Mouse (Mus musculus): ENCODE results near the gene Mpped2. TPM values are rescaled to one million over a fixed set of nuclear protein-coding genes. Genes with fewer than 3 reads are reported as not detected.
A peak's percentile ranks its signal among the peaks of the same experiment; 100 is the strongest.

Gene Mpped2
- polyA plus RNA-seq, 1 experiment from 2014 or later = 33.9 TPM

DNA sequence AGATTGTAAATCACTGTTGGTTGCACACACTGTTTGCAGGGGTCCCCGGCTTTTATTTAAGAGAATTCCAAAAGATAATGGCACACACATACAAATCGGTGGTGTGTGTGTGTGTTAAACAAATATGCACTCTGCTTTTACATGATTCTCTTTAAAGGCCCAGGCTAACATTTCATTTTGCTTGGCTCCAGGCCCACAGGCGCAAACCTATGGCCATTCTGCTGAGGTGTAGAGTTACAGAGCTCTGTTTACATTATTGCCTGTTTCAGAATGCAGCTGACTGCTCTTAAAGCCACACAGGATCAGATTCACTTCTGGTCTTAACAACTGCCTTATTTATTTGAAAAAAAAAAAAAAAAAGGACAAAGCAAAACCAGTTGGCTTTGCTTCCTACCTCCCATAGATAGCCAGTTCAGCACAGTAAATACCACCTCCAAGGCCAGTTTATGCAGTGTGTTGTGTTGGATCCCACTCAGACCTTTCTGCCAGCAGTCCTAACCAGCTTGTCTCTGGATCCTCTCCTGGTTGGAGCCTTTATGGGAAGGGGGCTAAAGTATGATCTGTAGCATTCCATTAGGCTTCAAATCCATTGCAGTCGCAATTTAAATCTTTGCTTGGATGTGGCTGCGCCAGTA, 96.7 kb downstream of the Mpped2 start:
- Histone ChIP-seq H3K9ac (ENCODE audit: low read length) (no peak overlapping the region), H3K4me1 (ENCODE audit: control insufficient read depth, insufficient read depth, low read length) (peaks cover 15% of the 10 kb centered on the region), H3K4me3 (ENCODE audit: low read length) (no peak overlapping the region), H3K36me3 (ENCODE audit: control insufficient read depth, insufficient read depth) (no peaks in the 10 kb centered on the region), H3K27ac (ENCODE audit: low read length) (0 out of 2 replicates have a peak overlapping the region, but pooled peaks have one; percentile 44), H3K9me3 (replicated peaks; ENCODE audit: control insufficient read depth, low read length) (no peaks in the 10 kb centered on the region), H3K4me2 (ENCODE audit: low read depth, low read length) (no peak overlapping the region), H3K27me3 (ENCODE audit: control insufficient read depth, insufficient read depth, low read length) (no peaks in the 10 kb centered on the region)
- WGBS = 60% methylated on average over 5 of the region's 5 CpGs
- ATAC-seq (replicated peaks; ENCODE audit: extremely low read depth, insufficient read depth, low FRiP score) = no peak

DNA sequence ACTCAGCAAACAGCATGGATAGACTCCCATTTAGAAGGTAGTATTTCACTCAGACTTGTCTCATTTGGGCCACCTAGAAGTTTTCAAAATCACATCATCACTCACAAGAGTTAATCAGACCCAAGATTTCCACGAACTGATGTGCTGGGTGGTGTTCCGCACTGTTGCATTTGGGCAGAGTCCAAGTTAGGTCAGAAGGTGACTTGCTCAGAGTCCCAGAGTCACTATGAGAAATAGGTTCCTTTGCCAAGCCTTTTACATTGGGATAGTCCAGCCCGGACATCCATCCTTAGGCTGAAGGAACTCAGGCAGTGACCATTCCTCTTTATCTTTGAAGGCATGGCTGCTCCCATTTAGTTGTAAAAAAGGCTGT, 97.2 kb downstream of the Mpped2 start:
- WGBS = 45% methylated on average over 3 of the region's 3 CpGs
- Histone ChIP-seq H3K36me3 (ENCODE audit: control insufficient read depth, insufficient read depth) (no peaks in the 10 kb centered on the region), H3K9me3 (replicated peaks; ENCODE audit: control insufficient read depth, low read length) (no peaks in the 10 kb centered on the region), H3K27me3 (ENCODE audit: control insufficient read depth, insufficient read depth, low read length) (no peaks in the 10 kb centered on the region), H3K4me3 (ENCODE audit: low read length) (no peak overlapping the region), H3K9ac (ENCODE audit: low read length) (no peak overlapping the region), H3K4me2 (ENCODE audit: low read depth, low read length) (no peak overlapping the region), H3K4me1 (ENCODE audit: control insufficient read depth, insufficient read depth, low read length) (peaks cover 15% of the 10 kb centered on the region), H3K27ac (ENCODE audit: low read length) (no peak overlapping the region)
- no peak for ATAC-seq (replicated peaks; ENCODE audit: extremely low read depth, insufficient read depth, low FRiP score)

DNA sequence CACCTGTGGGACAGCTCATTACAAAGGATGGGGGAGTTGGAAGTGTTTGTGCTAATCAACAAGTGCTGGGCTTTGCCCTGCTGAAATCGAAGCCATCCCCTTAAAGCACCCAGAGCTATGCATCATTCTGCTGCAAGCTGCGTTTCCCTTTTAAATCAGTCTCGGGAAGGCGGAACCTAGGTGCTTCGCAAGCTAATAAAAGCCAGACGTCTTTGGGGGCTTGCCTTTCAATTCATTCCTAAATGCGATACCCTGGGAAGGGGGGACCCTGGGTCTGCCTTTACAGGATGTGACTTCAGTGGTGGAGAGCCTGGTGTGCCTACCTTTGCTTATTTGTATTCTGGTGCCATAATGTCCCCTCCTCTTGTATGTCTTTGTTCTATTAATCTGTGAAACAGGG, 103.2 kb downstream of the Mpped2 start:
- no peaks in the 10 kb centered on the region for H3K27me3 ChIP-seq (ENCODE audit: control insufficient read depth, insufficient read depth, low read length)
- no peak overlapping the region for H3K4me2 ChIP-seq (ENCODE audit: low read depth, low read length)
- no peaks in the 10 kb centered on the region for H3K36me3 ChIP-seq (ENCODE audit: control insufficient read depth, insufficient read depth)
- peaks cover 14% of the 10 kb centered on the region for H3K4me1 ChIP-seq (ENCODE audit: control insufficient read depth, insufficient read depth, low read length)
- no peak overlapping the region for H3K27ac ChIP-seq (ENCODE audit: low read length)
- H3K4me3 ChIP-seq (ENCODE audit: low read length) = no peak overlapping the region
- ATAC-seq (replicated peaks; ENCODE audit: extremely low read depth, insufficient read depth, low FRiP score) = no peak
- no peak overlapping the region for H3K9ac ChIP-seq (ENCODE audit: low read length)
- no peaks in the 10 kb centered on the region for H3K9me3 ChIP-seq (replicated peaks; ENCODE audit: control insufficient read depth, low read length)
- WGBS = 32% methylated on average over 7 of the region's 7 CpGs

DNA sequence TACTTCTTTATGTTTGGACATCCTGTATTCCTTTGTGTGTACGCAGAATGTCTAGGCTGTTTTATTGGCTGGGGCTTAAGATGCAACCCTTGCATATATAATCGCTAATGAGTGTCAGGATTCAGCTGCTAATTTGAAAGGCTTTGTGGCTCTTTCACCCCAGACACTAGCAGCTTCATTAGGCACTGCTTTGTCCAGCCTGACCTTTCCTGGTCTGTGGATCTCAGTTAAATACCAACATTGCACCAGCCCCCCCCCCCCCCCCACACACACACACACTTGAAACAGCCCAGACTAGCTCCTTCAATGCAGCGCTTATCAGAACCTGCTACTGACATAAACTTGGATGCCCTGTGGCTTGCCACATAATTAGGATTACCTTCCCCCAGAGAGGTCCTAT, 104.8 kb downstream of the Mpped2 start:
- peak; percentile 60 for ATAC-seq (replicated peaks; ENCODE audit: extremely low read depth, insufficient read depth, low FRiP score)
- WGBS = 50% methylated on average over 3 of the region's 3 CpGs
- H3K27ac ChIP-seq (ENCODE audit: low read length) = no peak overlapping the region; the same call in 1 of the 2 replicates

DNA sequence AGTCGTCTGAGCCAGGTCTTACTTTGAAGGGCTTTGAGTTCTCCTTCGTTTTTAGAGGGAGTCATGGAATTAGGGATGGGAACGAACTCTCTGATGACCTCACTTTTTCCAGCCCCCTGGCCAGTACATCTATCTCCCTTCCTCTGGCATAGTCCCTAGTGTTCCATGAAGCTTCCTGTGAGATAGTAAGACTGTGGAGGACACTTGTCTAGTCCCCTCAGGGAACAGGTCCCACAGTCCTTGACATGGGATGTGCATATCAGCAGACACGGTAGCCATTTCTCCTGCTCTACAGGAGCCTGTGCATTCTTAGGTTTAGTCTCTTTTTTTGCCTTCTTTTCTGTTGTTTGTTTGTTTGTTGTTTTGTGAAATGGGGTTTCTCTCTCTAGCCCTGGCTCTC, 105.8 kb downstream of the Mpped2 start:
- WGBS = 30% methylated on average over 4 of the region's 4 CpGs
- peaks cover 14% of the 10 kb centered on the region for H3K4me1 ChIP-seq (ENCODE audit: control insufficient read depth, insufficient read depth, low read length)
- no peaks in the 10 kb centered on the region for H3K27me3 ChIP-seq (ENCODE audit: control insufficient read depth, insufficient read depth, low read length)
- H3K4me2 ChIP-seq (ENCODE audit: low read depth, low read length) = no peak overlapping the region
- H3K4me3 ChIP-seq (ENCODE audit: low read length) = no peak overlapping the region
- H3K36me3 ChIP-seq (ENCODE audit: control insufficient read depth, insufficient read depth) = no peaks in the 10 kb centered on the region
- no peak overlapping the region for H3K27ac ChIP-seq (ENCODE audit: low read length)
- no peak; the same call in 1 of the 2 replicates for ATAC-seq (replicated peaks; ENCODE audit: extremely low read depth, insufficient read depth, low FRiP score)
- no peaks in the 10 kb centered on the region for H3K9me3 ChIP-seq (replicated peaks; ENCODE audit: control insufficient read depth, low read length)
- no peak overlapping the region for H3K9ac ChIP-seq (ENCODE audit: low read length)

More for the DNA sequence above, 104.8 kb downstream of the Mpped2 start:
- no peak overlapping the region for H3K4me3 ChIP-seq (ENCODE audit: low read length)
- H3K9ac ChIP-seq (ENCODE audit: low read length) = no peak overlapping the region
- peak overlapping the region; percentile 15; the same call in 1 of the 2 replicates for H3K4me2 ChIP-seq (ENCODE audit: low read depth, low read length)
- peaks cover 14% of the 10 kb centered on the region for H3K4me1 ChIP-seq (ENCODE audit: control insufficient read depth, insufficient read depth, low read length)
- H3K9me3 ChIP-seq (replicated peaks; ENCODE audit: control insufficient read depth, low read length) = no peaks in the 10 kb centered on the region
- H3K36me3 ChIP-seq (ENCODE audit: control insufficient read depth, insufficient read depth) = no peaks in the 10 kb centered on the region
- no peaks in the 10 kb centered on the region for H3K27me3 ChIP-seq (ENCODE audit: control insufficient read depth, insufficient read depth, low read length)

DNA sequence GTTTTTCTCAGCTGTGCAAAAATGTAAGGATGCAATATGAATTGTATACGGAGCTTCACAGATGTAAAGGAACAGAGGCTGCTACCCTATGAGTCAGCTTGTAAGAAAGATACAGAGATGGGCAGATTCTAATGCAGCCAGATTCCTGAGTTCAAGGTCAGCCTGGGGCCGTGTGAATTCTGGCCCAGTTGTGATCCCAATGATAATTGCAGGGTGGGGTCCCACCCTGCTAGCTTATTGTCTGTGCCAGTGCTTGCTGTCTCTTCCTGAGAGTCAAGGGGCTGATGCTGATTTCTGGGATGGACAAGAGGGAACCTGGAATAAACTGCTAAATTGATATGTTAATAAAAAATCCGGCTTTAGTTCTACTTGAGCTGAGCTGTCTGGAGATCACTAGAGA, 122.8 kb downstream of the Mpped2 start:
- ATAC-seq (replicated peaks; ENCODE audit: extremely low read depth, insufficient read depth, low FRiP score) = no peak
- Histone ChIP-seq H3K27me3 (ENCODE audit: control insufficient read depth, insufficient read depth, low read length) (no peaks in the 10 kb centered on the region), H3K4me2 (ENCODE audit: low read depth, low read length) (no peak overlapping the region), H3K27ac (ENCODE audit: low read length) (no peak overlapping the region), H3K4me1 (ENCODE audit: control insufficient read depth, insufficient read depth, low read length) (no peaks in the 10 kb centered on the region), H3K9me3 (replicated peaks; ENCODE audit: control insufficient read depth, low read length) (peaks cover 7% of the 10 kb centered on the region), H3K9ac (ENCODE audit: low read length) (no peak overlapping the region), H3K4me3 (ENCODE audit: low read length) (no peak overlapping the region), H3K36me3 (ENCODE audit: control insufficient read depth, insufficient read depth) (0 out of 2 replicates have a peak, but pooled peaks cover 2% of the 10 kb centered on the region)
- 80% methylated on average over 3 of the region's 3 CpGs for WGBS

DNA sequence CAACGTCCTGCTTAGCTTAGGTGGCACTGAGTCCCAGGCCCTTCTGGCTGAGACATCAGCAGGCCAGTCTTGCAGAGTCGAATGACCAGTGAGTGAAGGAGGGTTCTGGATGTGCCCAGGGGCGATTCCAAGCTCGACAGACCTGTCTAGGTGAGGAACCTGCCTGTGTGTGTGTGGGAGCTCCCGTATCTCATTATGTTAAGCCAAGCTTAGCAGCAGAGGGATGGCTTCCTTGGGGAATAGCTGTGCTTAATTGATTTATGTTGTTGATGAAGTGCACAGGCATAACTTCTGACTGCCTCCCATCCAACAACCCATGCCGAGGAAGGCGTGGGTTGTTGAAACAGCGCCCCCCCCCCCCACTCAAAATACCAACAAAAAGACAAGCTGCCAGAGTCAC, 128.2 kb downstream of the Mpped2 start:
- Histone ChIP-seq H3K9me3 (replicated peaks; ENCODE audit: control insufficient read depth, low read length) (no peaks in the 10 kb centered on the region), H3K4me2 (ENCODE audit: low read depth, low read length) (no peak overlapping the region), H3K4me3 (ENCODE audit: low read length) (no peak overlapping the region), H3K4me1 (ENCODE audit: control insufficient read depth, insufficient read depth, low read length) (no peaks in the 10 kb centered on the region), H3K27me3 (ENCODE audit: control insufficient read depth, insufficient read depth, low read length) (no peaks in the 10 kb centered on the region), H3K27ac (ENCODE audit: low read length) (no peak overlapping the region), H3K9ac (ENCODE audit: low read length) (no peak overlapping the region), H3K36me3 (ENCODE audit: control insufficient read depth, insufficient read depth) (no peaks in the 10 kb centered on the region)
- WGBS = 74% methylated on average over 8 of the region's 8 CpGs
- ATAC-seq (replicated peaks; ENCODE audit: extremely low read depth, insufficient read depth, low FRiP score) = no peak

DNA sequence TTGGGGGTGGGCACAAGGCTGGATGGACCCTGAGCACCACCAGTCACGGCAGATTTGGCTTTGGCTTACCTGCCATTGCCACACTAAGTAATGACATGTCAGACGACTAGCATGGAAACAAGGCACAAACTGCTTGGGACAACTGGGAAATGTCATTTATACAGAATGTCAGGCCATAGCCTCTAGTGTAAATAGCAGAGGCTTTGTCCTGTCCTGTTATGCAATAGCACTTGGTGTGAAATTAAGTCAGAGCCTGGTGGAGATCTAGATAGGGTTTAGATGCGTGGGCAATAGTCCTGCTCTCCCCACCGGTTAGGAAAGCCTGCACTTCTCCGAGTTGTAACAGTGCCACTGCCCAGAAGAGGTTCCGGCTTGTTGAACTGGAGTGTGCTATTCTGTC, 128.8 kb downstream of the Mpped2 start:
- ATAC-seq (replicated peaks; ENCODE audit: extremely low read depth, insufficient read depth, low FRiP score) = no peak
- Histone ChIP-seq H3K9me3 (replicated peaks; ENCODE audit: control insufficient read depth, low read length) (no peaks in the 10 kb centered on the region), H3K4me3 (ENCODE audit: low read length) (no peak overlapping the region), H3K9ac (ENCODE audit: low read length) (no peak overlapping the region), H3K27ac (ENCODE audit: low read length) (no peak overlapping the region), H3K4me2 (ENCODE audit: low read depth, low read length) (no peak overlapping the region), H3K36me3 (ENCODE audit: control insufficient read depth, insufficient read depth) (no peaks in the 10 kb centered on the region), H3K27me3 (ENCODE audit: control insufficient read depth, insufficient read depth, low read length) (no peaks in the 10 kb centered on the region; the same call in none of the 2 replicates), H3K4me1 (ENCODE audit: control insufficient read depth, insufficient read depth, low read length) (no peaks in the 10 kb centered on the region)
- 68% methylated on average over 6 of the region's 6 CpGs for WGBS

DNA sequence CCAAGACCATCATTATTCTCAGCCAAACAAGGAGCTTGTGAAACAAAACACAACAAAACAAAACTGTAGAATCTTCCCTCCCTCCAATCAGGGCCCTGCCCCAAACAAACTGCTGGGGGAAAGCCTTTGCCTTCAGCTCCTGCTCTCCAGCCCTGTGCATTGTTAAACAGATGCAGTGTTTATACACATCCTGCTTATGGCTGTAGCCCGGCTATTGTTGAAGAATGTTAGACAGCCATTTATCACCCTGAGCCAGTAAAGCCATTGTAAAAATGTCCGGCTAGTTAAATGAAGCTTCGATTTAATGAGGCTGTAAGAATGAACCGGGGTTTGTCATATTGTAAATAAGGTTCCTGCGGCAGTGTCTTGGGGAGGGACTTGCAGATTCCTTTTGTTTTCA, 129.5 kb downstream of the Mpped2 start:
- 49% methylated on average over 5 of the region's 5 CpGs for WGBS
- no peak overlapping the region for H3K4me2 ChIP-seq (ENCODE audit: low read depth, low read length)
- no peaks in the 10 kb centered on the region for H3K4me1 ChIP-seq (ENCODE audit: control insufficient read depth, insufficient read depth, low read length)
- H3K36me3 ChIP-seq (ENCODE audit: control insufficient read depth, insufficient read depth) = no peaks in the 10 kb centered on the region
- no peak overlapping the region for H3K4me3 ChIP-seq (ENCODE audit: low read length)
- H3K27me3 ChIP-seq (ENCODE audit: control insufficient read depth, insufficient read depth, low read length) = no peaks in the 10 kb centered on the region; the same call in none of the 2 replicates
- H3K9me3 ChIP-seq (replicated peaks; ENCODE audit: control insufficient read depth, low read length) = no peaks in the 10 kb centered on the region
- no peak overlapping the region for H3K9ac ChIP-seq (ENCODE audit: low read length)
- no peak overlapping the region for H3K27ac ChIP-seq (ENCODE audit: low read length)
- no peak for ATAC-seq (replicated peaks; ENCODE audit: extremely low read depth, insufficient read depth, low FRiP score)
